Mouse (Mus musculus) neural tube, embryonic 12.5 days (tissue): ENCODE results near the gene Cox17. TPM values are rescaled to one million over a fixed set of nuclear protein-coding genes. Genes with fewer than 3 reads are reported as not detected.

ENCODE experiments used
- polyA plus RNA-seq: library from polyadenylated mRNA; unstranded; fragments of >200 nt; fragmentation: Nextera tagmentation; extraction: Ambion mirVana; gene quantifications from 2 replicates; pipeline ENCODE4 v1.2.1, GENCODE M21; 2016

Cox17 gene
- polyA plus RNA-seq, 1 experiment from 2014 or later: 128 TPM

Other genes with a start within 250 kb of the Cox17 start
- not detected in 2 replicates for gene Nr1i2, start 52.2 kb upstream of the Cox17 start, polyA plus RNA-seq
- 0.22 and 0.25 TPM in 2 replicates for gene Maats1, start 4.8 kb upstream of the Cox17 start, polyA plus RNA-seq
- not detected in 2 replicates for gene Gm21987, start within 50 bp of the Cox17 start, polyA plus RNA-seq
- 0.61 and 0.94 TPM in 2 replicates for gene Popdc2, start 15.2 kb downstream of the Cox17 start, polyA plus RNA-seq
- 0.28 and 0.42 TPM in 2 replicates for gene Pla1a, start 86.2 kb downstream of the Cox17 start, polyA plus RNA-seq
- 150 and 156 TPM in 2 replicates for gene Adprh, start 105.7 kb downstream of the Cox17 start, polyA plus RNA-seq
- gene Cd80, start 108.6 kb downstream of the Cox17 start, polyA plus RNA-seq: 0.46 and 0.87 TPM in 2 replicates
- gene Timmdc1, start 175.7 kb downstream of the Cox17 start, polyA plus RNA-seq: 31.6 and 38.3 TPM in 2 replicates
- gene Poglut1, start 203.3 kb downstream of the Cox17 start, polyA plus RNA-seq: 70.2 and 72.9 TPM in 2 replicates
- 67.1 and 68.6 TPM in 2 replicates for gene Tmem39a, start 211.7 kb downstream of the Cox17 start, polyA plus RNA-seq